Mouse (Mus musculus) cortical plate, adult 2 months (tissue): Measurements from ENCODE around the gene Gucy2c. TPM values are rescaled to one million over a fixed set of nuclear protein-coding genes. Genes with fewer than 3 reads are reported as not detected.

Source experiments
- H3K27ac ChIP-seq: fragments of 200-500 bp; 2 replicates; pipeline ENCODE4 v1.5.1; 2012; ENCODE audit warnings: low read length, control low read depth, inconsistent platforms; ENCODE audit not compliant: insufficient read depth
- H3K4me1 ChIP-seq: fragments of 200-500 bp; 2 replicates; pipeline ENCODE4 v1.6.1; 2011; ENCODE audit warnings: low read length; ENCODE audit not compliant: control insufficient read depth, insufficient read depth
- H3K4me3 ChIP-seq: fragments of 200-500 bp; 2 replicates; pipeline ENCODE4 v1.5.1; 2011; ENCODE audit warnings: mild to moderate bottlenecking, low read length, control low read depth; ENCODE audit not compliant: insufficient read depth
- CTCF ChIP-seq: fragments of 200-500 bp; IDR thresholded peaks from 2 replicates; pipeline ENCODE4 v1.5.1; 2011; ENCODE audit warnings: mild to moderate bottlenecking, control low read depth, low read length; ENCODE audit not compliant: insufficient read depth; ENCODE audit errors: extremely low read depth
- POLR2A ChIP-seq: fragments of 200-500 bp; IDR thresholded peaks from 2 replicates; pipeline ENCODE4 v1.6.1; 2011; ENCODE audit warnings: mild to moderate bottlenecking, low read length, control low read depth; ENCODE audit not compliant: insufficient read depth; ENCODE audit errors: extremely low read depth
- polyA plus RNA-seq: library from polyadenylated mRNA; depleted of rRNA; stranded (reverse); fragments of >200 nt; gene quantifications from 2 replicates; pipeline ENCODE4 v1.2.3, GENCODE M21; 2012

The Gucy2c gene
- polyA plus RNA-seq, 1 experiment, result 0.15 TPM

GRCm38 (mm10) chr6:136674935-136675334, 106.6 kb downstream of the Gucy2c start:
- no peaks in the 10 kb centered on the region; the same call in 1 of the 2 replicates for H3K4me1 ChIP-seq
- no peak overlapping the region for H3K4me3 ChIP-seq
- TF ChIP-seq CTCF (no peak), POLR2A (no peak)
- H3K27ac ChIP-seq, result no peak overlapping the region

DNA sequence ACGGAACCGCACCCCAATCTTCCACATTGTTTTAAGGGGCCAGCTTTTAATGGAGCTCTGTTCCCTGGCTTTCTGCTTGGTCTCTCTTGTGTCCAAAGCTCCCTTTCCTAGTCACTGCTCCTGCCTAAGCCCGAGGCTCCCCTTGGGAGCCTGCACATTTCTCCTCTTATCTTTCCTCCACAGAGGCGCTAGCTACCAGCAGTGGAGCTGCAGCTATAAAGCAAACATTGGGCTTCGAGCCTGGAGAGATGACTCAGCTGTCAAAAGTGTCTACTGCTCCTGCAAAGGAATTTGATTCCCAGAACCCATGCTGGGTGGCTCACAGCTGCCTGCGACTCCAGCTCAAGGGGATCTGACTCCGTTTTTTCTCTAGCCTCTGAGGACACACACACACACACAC, 109.1 kb downstream of the Gucy2c start:
- Histone ChIP-seq H3K27ac (no peak overlapping the region), H3K4me3 (no peak overlapping the region), H3K4me1 (no peaks in the 10 kb centered on the region; the same call in 1 of the 2 replicates)
- no peak for TF ChIP-seq CTCF
- no peak for TF ChIP-seq POLR2A

DNA sequence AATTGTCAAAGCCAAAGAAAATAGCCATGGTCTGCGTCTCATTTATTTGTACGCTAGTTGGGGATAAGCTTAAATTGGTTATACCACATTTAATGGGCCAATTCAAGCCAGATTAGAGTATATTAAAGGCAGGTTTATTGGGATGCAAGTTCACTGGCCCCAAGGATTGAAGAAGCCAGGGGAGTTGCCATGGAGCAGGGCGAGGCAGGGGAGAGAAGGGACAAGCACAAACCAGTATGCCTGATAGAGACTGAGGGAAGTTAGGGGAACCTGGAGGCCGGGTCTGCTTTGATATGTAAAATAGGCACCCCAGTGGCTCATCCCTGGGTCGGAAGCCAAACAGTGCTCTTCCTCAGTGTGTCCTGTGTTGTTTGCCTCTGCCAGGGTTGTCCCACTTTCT, 112.3 kb downstream of the Gucy2c start:
- TF ChIP-seq POLR2A (no peak), CTCF (no peak)
- H3K27ac ChIP-seq, result no peak overlapping the region
- no peak overlapping the region for H3K4me3 ChIP-seq
- H3K4me1 ChIP-seq, result no peaks in the 10 kb centered on the region; the same call in 1 of the 2 replicates

GRCm38 (mm10) chr6:136668266-136668986, 113.1 kb downstream of the Gucy2c start:
- Histone ChIP-seq H3K4me1 (no peaks in the 10 kb centered on the region; the same call in 1 of the 2 replicates), H3K4me3 (no peak overlapping the region), H3K27ac (no peak overlapping the region)
- TF ChIP-seq CTCF (no peak), POLR2A (no peak)

- TF ChIP-seq CTCF (no peak), POLR2A (no peak)
- Histone ChIP-seq H3K27ac (no peak overlapping the region), H3K4me3 (no peak overlapping the region), H3K4me1 (no peaks in the 10 kb centered on the region)
Measured at GRCm38 (mm10) chr6:136662063-136662462, 119.5 kb downstream of the Gucy2c start.

DNA sequence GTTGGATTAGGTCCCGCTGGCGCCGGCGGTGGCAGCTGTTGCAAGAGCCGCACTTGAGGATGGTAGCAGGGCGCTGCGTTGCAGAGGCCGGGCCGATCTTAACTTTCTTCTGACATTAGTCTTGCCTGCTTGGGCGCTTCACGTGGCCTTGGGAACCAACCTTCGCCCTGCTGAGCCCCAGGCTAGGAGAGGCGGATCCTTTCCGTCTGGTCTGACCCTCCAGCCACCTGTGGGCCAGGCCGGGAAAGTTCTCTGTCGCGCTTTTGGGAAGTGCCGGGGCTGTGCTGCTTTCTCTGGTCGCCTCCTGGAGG, 119.9 kb downstream of the Gucy2c start, which contains the start of gene Plbd1:
TSS of gene Plbd1 (minus strand) at position 223 of the 311 bp plus-strand sequence.
- TF ChIP-seq CTCF (no peak), POLR2A (no peak)
- Histone ChIP-seq H3K4me1 (no peaks in the 10 kb centered on the region), H3K4me3 (no peak within 1 kb of the TSS), H3K27ac (no peak within 1 kb of the TSS)

DNA sequence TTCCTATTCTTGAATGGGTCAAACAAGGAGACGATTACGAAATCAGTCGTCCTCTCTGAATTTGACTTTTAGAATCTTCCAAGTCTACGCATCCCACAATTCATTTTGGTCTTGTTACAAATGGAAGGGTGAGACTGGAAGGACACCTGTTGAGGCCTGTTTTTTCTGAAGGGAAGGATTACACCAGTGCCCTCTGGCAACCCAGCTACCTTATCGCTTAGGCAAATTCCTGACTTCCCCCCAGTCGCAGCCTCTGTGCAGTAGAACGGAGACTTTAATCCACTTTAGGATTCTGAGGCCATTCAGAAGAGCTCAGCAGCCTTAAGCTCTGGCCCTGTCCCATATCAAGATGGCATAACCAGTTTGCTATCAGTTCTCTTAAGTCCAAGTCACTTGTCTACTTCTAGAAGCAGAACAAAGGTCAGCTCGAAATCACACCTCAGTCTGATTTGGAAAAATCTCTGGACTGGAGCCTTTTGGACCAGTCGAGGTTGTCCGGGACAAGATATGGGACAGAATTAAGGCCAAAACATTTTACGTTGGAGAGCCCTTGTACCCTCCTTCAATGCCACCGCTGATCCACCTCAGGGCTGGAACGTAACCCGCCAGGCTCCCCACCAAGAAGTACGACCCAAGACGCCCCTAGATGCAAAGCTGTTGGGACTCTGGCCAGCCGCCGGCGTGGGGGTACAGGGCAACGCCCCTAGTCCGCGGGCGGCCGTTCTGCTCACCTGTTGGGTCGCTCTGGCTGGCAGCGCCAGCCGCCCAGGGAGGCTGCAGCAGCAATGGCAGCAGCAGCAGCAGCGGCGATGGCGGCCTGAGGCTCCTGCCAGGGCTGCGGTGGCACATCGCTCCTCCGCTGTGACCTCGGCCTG, 120.5 kb downstream of the Gucy2c start:
- Histone ChIP-seq H3K27ac (no peak overlapping the region), H3K4me1 (no peaks in the 10 kb centered on the region), H3K4me3 (no peak overlapping the region)
- TF ChIP-seq CTCF, result no peak
- TF ChIP-seq POLR2A, result no peak

- Histone ChIP-seq H3K4me3 (no peak overlapping the region), H3K4me1 (no peaks in the 10 kb centered on the region), H3K27ac (no peak overlapping the region)
- TF ChIP-seq POLR2A (no peak), CTCF (no peak)
Measured at GRCm38 (mm10) chr6:136659226-136659625, 122.3 kb downstream of the Gucy2c start.

GRCm38 (mm10) chr6:136658303-136658702, 123.3 kb downstream of the Gucy2c start:
- H3K4me1 ChIP-seq, result no peaks in the 10 kb centered on the region
- TF ChIP-seq POLR2A (no peak), CTCF (no peak)
- H3K4me3 ChIP-seq, result no peak overlapping the region
- H3K27ac ChIP-seq, result no peak overlapping the region
